Mouse (Mus musculus): ENCODE results near the gene Tcf7l1.

DNA sequence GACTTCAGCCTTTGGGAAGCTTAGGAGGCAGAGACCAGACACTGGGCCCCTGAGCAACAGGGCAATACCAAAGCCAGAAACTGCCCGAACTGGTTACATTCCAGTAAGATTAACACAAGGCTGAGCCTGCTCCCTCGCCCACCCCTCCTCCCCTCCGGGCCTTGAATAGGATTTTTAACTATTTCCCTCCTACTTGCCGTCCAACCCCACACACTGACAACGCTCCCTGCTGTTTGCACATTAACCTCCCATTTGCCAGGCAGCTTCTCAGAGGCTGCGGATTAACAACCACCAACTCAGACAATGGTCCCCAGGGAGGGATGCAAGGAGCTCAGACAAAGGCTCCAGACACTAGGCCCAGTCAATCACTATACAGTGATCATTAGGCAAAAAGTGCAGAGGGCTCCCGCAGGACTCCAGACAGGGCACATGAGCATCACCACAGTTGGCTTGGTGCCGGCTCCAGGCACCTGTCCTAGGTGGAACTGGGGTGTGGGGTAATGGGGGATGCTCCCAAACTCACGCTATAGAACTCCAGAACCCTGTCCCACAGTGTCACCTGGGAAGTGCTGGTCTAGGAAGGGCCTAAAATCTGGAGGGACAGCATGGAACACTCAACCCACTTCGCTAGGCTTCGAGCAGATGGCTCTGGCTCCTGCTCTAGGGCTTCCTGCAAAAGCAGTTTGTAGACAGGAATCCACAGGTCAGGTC, 111.4 kb downstream of the Tcf7l1 start:
- no peak for TF ChIP-seq FLI1 (IDR thresholded peaks at IDR 0.05; ENCODE audit: low read length)
- no peak for TF ChIP-seq GATA1 (IDR thresholded peaks at IDR 0.05; ENCODE audit: borderline replicate concordance, low read length)
